Mouse (Mus musculus) MEL (cell line): Measurements from ENCODE around the gene Itgb8. TPM values are rescaled to one million over a fixed set of nuclear protein-coding genes. Genes with fewer than 3 reads are reported as not detected.

Experiments
- DNase-seq: peaks from one replicate; pipeline ENCODE4 v3.0.0; 2011; ENCODE audit warnings: low read depth, low spot score
- H3K27ac ChIP-seq: 2 replicates; pipeline ENCODE4 v1.5.1; 2012; ENCODE audit warnings: low read depth, mild to moderate bottlenecking, control low read depth, low read length, moderate library complexity; ENCODE audit not compliant: control insufficient read depth
- H3K27me3 ChIP-seq, 2 experiments: fragments of 150-350 bp in 1 of 2; sonication (generic) in 1 of 2; 2 replicates each; pipeline ENCODE4 v1.6.1; 2012; ENCODE audit warnings: low read length in 2 of 2, mild to moderate bottlenecking in 2 of 2, improper control_type of control experiment in 1 of 2, moderate library complexity in 1 of 2; ENCODE audit not compliant: insufficient read depth in 2 of 2, control insufficient read depth in 1 of 2
- H3K36me3 ChIP-seq, 2 experiments: 2 replicates each; pipeline ENCODE4 v1.6.1; 2012 to 2014; ENCODE audit warnings: low read length in 2 of 2, improper control_type of control experiment in 1 of 2, inconsistent platforms in 1 of 2, mild to moderate bottlenecking in 1 of 2; ENCODE audit not compliant: insufficient read depth in 2 of 2, control insufficient read depth in 1 of 2
- H3K4me1 ChIP-seq, 2 experiments: fragments of 150-350 bp in 1 of 2; sonication (generic) in 1 of 2; 2 replicates each; pipeline ENCODE4 v1.6.1; 2012; ENCODE audit warnings: low read length in 2 of 2, improper control_type of control experiment in 1 of 2, mild to moderate bottlenecking in 1 of 2; ENCODE audit not compliant: insufficient read depth in 2 of 2, control insufficient read depth in 1 of 2
- H3K4me3 ChIP-seq, 2 experiments: fragments of 150-350 bp in 1 of 2; sonication (generic) in 1 of 2; 2 replicates each; pipeline ENCODE4 v1.5.1; 2012; ENCODE audit warnings: low read depth in 2 of 2, low read length in 2 of 2, mild to moderate bottlenecking in 2 of 2, moderate library complexity in 2 of 2, control low read depth in 1 of 2, improper control_type of control experiment in 1 of 2; ENCODE audit not compliant: control insufficient read depth in 1 of 2, insufficient read depth in 1 of 2
- H3K79me2 ChIP-seq: 2 replicates; pipeline ENCODE4 v1.6.1; 2012; ENCODE audit warnings: mild to moderate bottlenecking, low read length, moderate library complexity; ENCODE audit not compliant: control insufficient read depth, poor library complexity, insufficient read depth
- H3K9ac ChIP-seq: 2 replicates; pipeline ENCODE4 v1.6.1; 2012; ENCODE audit warnings: low read depth, mild to moderate bottlenecking, control low read depth, low read length, moderate library complexity; ENCODE audit not compliant: control insufficient read depth, poor library complexity, severe bottlenecking
- H3K9me3 ChIP-seq: fragments of 150-350 bp; sonication (generic); replicated peaks from 2 replicates; pipeline ENCODE4 v1.6.1; 2012; ENCODE audit warnings: mild to moderate bottlenecking, low read length, improper control_type of control experiment, moderate library complexity; ENCODE audit not compliant: insufficient read depth
- BHLHE40 ChIP-seq: IDR thresholded peaks from 2 replicates; pipeline ENCODE4 v1.6.1; 2012; ENCODE audit warnings: low read depth, mild to moderate bottlenecking, inconsistent platforms, low read length, improper control_type of control experiment, borderline replicate concordance
- E2F4 ChIP-seq: IDR thresholded peaks from 2 replicates; pipeline ENCODE4 v1.6.1; 2011; ENCODE audit warnings: low read depth, low read length, improper control_type of control experiment, borderline replicate concordance
- ETS1 ChIP-seq: IDR thresholded peaks from 2 replicates; pipeline ENCODE4 v1.6.1; 2012; ENCODE audit warnings: low read depth, mild to moderate bottlenecking, inconsistent platforms, low read length, improper control_type of control experiment, moderate library complexity
- GABPA ChIP-seq: IDR thresholded peaks from 2 replicates; pipeline ENCODE4 v1.6.1; 2012; ENCODE audit warnings: low read depth, mild to moderate bottlenecking, inconsistent platforms, low read length, improper control_type of control experiment, moderate library complexity
- HCFC1 ChIP-seq: IDR thresholded peaks from 2 replicates; pipeline ENCODE4 v1.6.1; 2012; ENCODE audit warnings: low read depth, mild to moderate bottlenecking, inconsistent platforms, low read length, improper control_type of control experiment, moderate library complexity
- JUND ChIP-seq: IDR thresholded peaks from 2 replicates; pipeline ENCODE4 v1.6.1; 2011; ENCODE audit warnings: low read depth, mild to moderate bottlenecking, improper control_type of control experiment, low read length
- KAT2A ChIP-seq: conservative IDR thresholded peaks from 2 replicates; pipeline ENCODE4 v1.6.1; 2012; ENCODE audit warnings: low read depth, low read length, improper control_type of control experiment, inconsistent platforms
- MAFK ChIP-seq: IDR thresholded peaks from 2 replicates; pipeline ENCODE4 v1.6.1; 2011; ENCODE audit warnings: low read depth, mild to moderate bottlenecking, low read length, improper control_type of control experiment, borderline replicate concordance
- MAX ChIP-seq: IDR thresholded peaks from 2 replicates; pipeline ENCODE4 v1.6.1; 2011; ENCODE audit warnings: low read length, improper control_type of control experiment
- MXI1 ChIP-seq: IDR thresholded peaks from 2 replicates; pipeline ENCODE4 v1.6.1; 2011; ENCODE audit warnings: mild to moderate bottlenecking, low read depth, low read length, improper control_type of control experiment
- MYC ChIP-seq: IDR thresholded peaks from 2 replicates; pipeline ENCODE4 v1.6.1; 2011; ENCODE audit warnings: low read depth, mild to moderate bottlenecking, low read length, improper control_type of control experiment, moderate library complexity
- NELFE ChIP-seq: IDR thresholded peaks from 2 replicates; pipeline ENCODE4 v1.6.1; 2011; ENCODE audit warnings: low read depth, low read length, improper control_type of control experiment
- NRF1 ChIP-seq: IDR thresholded peaks from 2 replicates; pipeline ENCODE4 v1.6.1; 2014; ENCODE audit warnings: low read depth, mild to moderate bottlenecking, inconsistent platforms, low read length, improper control_type of control experiment, moderate library complexity; ENCODE audit not compliant: poor library complexity, insufficient read depth, severe bottlenecking
- POLR2AphosphoS2 ChIP-seq: IDR thresholded peaks from 2 replicates; pipeline ENCODE4 v1.6.1; 2011; ENCODE audit warnings: low read length, improper control_type of control experiment
- POLR2AphosphoS5 ChIP-seq: IDR thresholded peaks from 2 replicates; pipeline ENCODE4 v1.6.1; 2012; ENCODE audit warnings: low read depth, borderline replicate concordance, mild to moderate bottlenecking, inconsistent platforms, low read length, moderate library complexity, mixed read lengths
- RAD21 ChIP-seq: IDR thresholded peaks from 2 replicates; pipeline ENCODE4 v1.6.1; 2011; ENCODE audit warnings: mild to moderate bottlenecking, low read depth, low read length, improper control_type of control experiment
- RCOR1 ChIP-seq: IDR thresholded peaks from 2 replicates; pipeline ENCODE4 v1.6.1; 2012; ENCODE audit warnings: low read depth, mild to moderate bottlenecking, inconsistent platforms, low read length, improper control_type of control experiment
- SMC3 ChIP-seq: IDR thresholded peaks from 2 replicates; pipeline ENCODE4 v1.6.1; 2011; ENCODE audit warnings: low read depth, low read length, improper control_type of control experiment
- TAL1 ChIP-seq: IDR thresholded peaks from 2 replicates; pipeline ENCODE4 v1.6.1; 2012; ENCODE audit warnings: mild to moderate bottlenecking, inconsistent platforms, low read length, moderate library complexity, mixed read lengths
- TCF12 ChIP-seq: IDR thresholded peaks from 2 replicates; pipeline ENCODE4 v1.6.1; 2014; ENCODE audit warnings: low read depth, mild to moderate bottlenecking, inconsistent platforms, low read length, improper control_type of control experiment, moderate library complexity
- USF1 ChIP-seq: IDR thresholded peaks from 2 replicates; pipeline ENCODE4 v1.6.1; 2014; ENCODE audit warnings: low read depth, mild to moderate bottlenecking, inconsistent platforms, low read length, improper control_type of control experiment, moderate library complexity
- ZKSCAN1 ChIP-seq: IDR thresholded peaks from 2 replicates; pipeline ENCODE4 v1.6.1; 2012; ENCODE audit warnings: low read depth, mild to moderate bottlenecking, inconsistent platforms, low read length, improper control_type of control experiment, moderate library complexity
- polyA plus RNA-seq, 2 experiments: library from polyadenylated mRNA; stranded (reverse) in 1 of 2; unstranded in 1 of 2; fragments of >175 nt in 1 of 2; fragments of >200 nt in 1 of 2; gene quantifications; 2 replicates each; pipeline versions ENCODE4 v1.2.1 to v1.2.4; 2012; ENCODE audit warnings: low replicate concordance in 2 of 2, low read depth in 1 of 2; ENCODE audit not compliant: insufficient read length in 2 of 2, insufficient read depth in 1 of 2, missing spikeins in 1 of 2
- total RNA-seq: library from RNA; depleted of rRNA; stranded (reverse); fragments of 300-350 nt; gene quantifications from 2 replicates; pipeline ENCODE4 v1.2.3, GENCODE M21; 2012

Gene Itgb8
- total and polyA plus RNA-seq, 3 experiments: not detected

- Histone ChIP-seq H3K36me3 (no peaks in the 10 kb centered on the region), H3K4me1 (no peaks in the 10 kb centered on the region), H3K4me3 (no peak overlapping the region), H3K27ac (no peak overlapping the region), H3K9me3 (no peaks in the 10 kb centered on the region), H3K79me2 (no peaks in the 10 kb centered on the region), H3K9ac (no peak overlapping the region), H3K27me3 (no peaks in the 10 kb centered on the region)
- DNase-seq: no peak
- TF ChIP-seq RCOR1 (no peak), NELFE (no peak), MAFK (no peak), TCF12 (no peak), MXI1 (no peak), HCFC1 (no peak), ZKSCAN1 (no peak), MAX (no peak), BHLHE40 (no peak), SMC3 (no peak), GABPA (no peak), POLR2AphosphoS5 (no peak)
Measured at GRCm38 (mm10) chr12:119273605-119274004, 35.0 kb upstream of the Itgb8 start.

GRCm38 (mm10) chr12:119271964-119272363 lies 33.4 kb upstream of the Itgb8 start:
- no peak overlapping the region for H3K27ac ChIP-seq
- no peak overlapping the region for H3K9ac ChIP-seq
- no peaks in the 10 kb centered on the region for H3K79me2 ChIP-seq
- DNase-seq: no peak
- H3K4me3 ChIP-seq: no peak overlapping the region
- no peak for TF ChIP-seq MAX
- TF ChIP-seq JUND: no peak
- no peak for TF ChIP-seq KAT2A
- no peak for TF ChIP-seq BHLHE40
- no peak for TF ChIP-seq TAL1
- no peak for TF ChIP-seq MAFK
- no peak for TF ChIP-seq MYC
- TF ChIP-seq ETS1: no peak
- no peak for TF ChIP-seq RAD21
- TF ChIP-seq E2F4: no peak
- no peak for TF ChIP-seq NRF1
- TF ChIP-seq RCOR1: no peak
- TF ChIP-seq POLR2AphosphoS2: no peak
- no peak for TF ChIP-seq USF1
- no peaks in the 10 kb centered on the region for H3K27me3 ChIP-seq
- no peaks in the 10 kb centered on the region for H3K4me1 ChIP-seq
- no peaks in the 10 kb centered on the region for H3K36me3 ChIP-seq
- H3K9me3 ChIP-seq: no peaks in the 10 kb centered on the region
